Mouse (Mus musculus) liver, postnatal 0 days (tissue): ENCODE data around the gene Cd83. TPM values are rescaled to one million over a fixed set of nuclear protein-coding genes. Genes with fewer than 3 reads are reported as not detected.

ENCODE experiments used
- ATAC-seq: fragments of 200-750 bp; cut with Nextera tagmentation; 2 replicates; pipeline ENCODE4 v1.8.0; 2017; ENCODE audit warnings: mild to moderate bottlenecking, moderate library complexity
- DNase-seq: peaks from one replicate; pipeline ENCODE4 v3.0.0-alpha.2; 2016
- H3K27ac ChIP-seq: fragments of 300-500 bp; sonication (generic); 2 replicates; pipeline ENCODE4 v1.5.1; 2014; ENCODE audit warnings: antibody characterized with exemption, moderate library complexity, mild to moderate bottlenecking, low read depth
- H3K27me3 ChIP-seq: fragments of 300-500 bp; sonication (generic); 2 replicates; pipeline ENCODE4 v1.6.1; 2014; ENCODE audit warnings: low read length, control low read depth, mixed read lengths; ENCODE audit not compliant: insufficient read depth
- H3K36me3 ChIP-seq: fragments of 300-500 bp; sonication (generic); replicated peaks from 2 replicates; pipeline ENCODE4 v1.6.1; 2014; ENCODE audit warnings: mild to moderate bottlenecking, control low read depth, low read length, moderate library complexity, mixed read lengths; ENCODE audit not compliant: insufficient read depth
- H3K4me1 ChIP-seq: fragments of 300-500 bp; sonication (generic); 2 replicates; pipeline ENCODE4 v1.6.1; 2014; ENCODE audit warnings: antibody characterized with exemption, mild to moderate bottlenecking, control low read depth; ENCODE audit not compliant: insufficient read depth
- H3K4me2 ChIP-seq: fragments of 300-500 bp; sonication (generic); 2 replicates; pipeline ENCODE4 v1.6.1; 2014; ENCODE audit warnings: low read depth, mild to moderate bottlenecking, low read length, moderate library complexity, mixed read lengths
- H3K4me3 ChIP-seq: fragments of 300-500 bp; sonication (generic); 2 replicates; pipeline ENCODE4 v1.5.1; 2014; ENCODE audit warnings: low read depth, low read length
- H3K9ac ChIP-seq: fragments of 300-500 bp; sonication (generic); replicated peaks from 2 replicates; pipeline ENCODE4 v1.6.1; 2014; ENCODE audit warnings: mild to moderate bottlenecking, moderate library complexity
- H3K9me3 ChIP-seq: fragments of 300-500 bp; sonication (generic); 2 replicates; pipeline ENCODE4 v1.6.1; 2016; ENCODE audit warnings: mild to moderate bottlenecking, control low read depth, low read length, mixed read lengths
- CTCF ChIP-seq: sonication (generic); IDR thresholded peaks from 2 replicates; pipeline ENCODE4 v1.5.1; 2016; ENCODE audit warnings: antibody characterized with exemption, low read depth
- EP300 ChIP-seq: IDR thresholded peaks from 2 replicates; pipeline ENCODE4 v1.6.1; 2016; ENCODE audit warnings: antibody characterized with exemption, low read depth, mild to moderate bottlenecking
- WGBS: fragments of 180-500 bp; shearing (Covaris S2); extraction: QIAGEN DNeasy Blood & Tissue Kit; methylation state at CpG from one replicate; pipeline ENCODE4 v1.1.7; 2014; ENCODE audit not compliant: insufficient replicate concordance; 5-methylcytosine and 5-hydroxymethylcytosine counted together
- polyA plus RNA-seq: library from polyadenylated mRNA; unstranded; fragments of >200 nt; fragmentation: Nextera tagmentation; extraction: Ambion mirVana; gene quantifications from 2 replicates; pipeline ENCODE4 v1.2.1, GENCODE M21; 2015

Cd83 gene
- polyA plus RNA-seq, result 1.9 and 2.0 TPM in 2 replicates

DNA sequence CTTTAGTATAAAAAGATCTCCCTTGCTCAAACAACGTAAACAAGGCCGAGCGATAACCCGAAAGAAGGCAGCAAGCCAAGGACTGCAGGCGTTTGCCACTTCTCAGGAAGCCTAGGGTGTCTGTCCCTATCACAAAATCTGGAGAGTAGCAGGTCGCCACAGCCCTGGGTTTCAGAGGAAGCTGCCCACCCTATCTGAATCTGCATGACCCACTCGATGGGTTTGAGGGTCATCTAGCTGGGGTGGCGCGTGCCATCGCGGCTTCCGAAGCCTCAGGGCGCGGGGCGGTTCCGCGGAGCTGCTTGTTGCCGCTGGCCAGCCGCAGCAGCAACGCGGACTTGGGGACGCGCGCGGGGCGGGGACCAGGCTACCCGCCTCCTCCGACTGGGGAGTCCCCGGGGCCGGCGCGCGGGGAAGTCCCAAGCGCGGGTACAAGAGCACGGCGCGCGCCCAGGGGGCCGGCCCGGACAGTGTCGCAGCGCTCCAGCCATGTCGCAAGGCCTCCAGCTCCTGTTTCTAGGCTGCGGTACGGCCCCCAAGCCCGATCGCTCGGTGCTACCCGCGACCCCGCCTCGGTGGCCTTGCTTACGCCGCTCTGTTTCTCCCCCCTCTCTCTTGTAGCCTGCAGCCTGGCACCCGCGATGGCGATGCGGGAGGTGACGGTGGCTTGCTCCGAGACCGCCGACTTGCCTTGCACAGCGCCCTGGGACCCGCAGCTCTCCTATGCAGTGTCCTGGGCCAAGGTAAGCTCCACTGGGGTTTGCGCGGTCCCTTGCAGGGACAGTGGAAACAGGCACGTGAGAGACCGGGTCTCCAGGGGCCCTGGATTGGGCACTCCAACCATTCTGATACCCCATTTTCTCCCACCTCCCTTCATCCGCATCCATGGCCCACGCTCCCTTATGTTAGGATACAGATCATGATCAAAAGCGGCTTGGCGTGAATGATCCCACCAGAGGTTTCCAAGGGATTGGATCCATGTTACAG, at the start of gene Cd83:
TSS of gene Cd83 (plus strand) at position 51 of the 987 bp plus-strand sequence.
- Histone ChIP-seq H3K4me1 (peaks cover 14% of the 10 kb centered on the region), H3K27ac (no peak within 1 kb of the TSS), H3K36me3 (no peaks in the 10 kb centered on the region), H3K27me3 (peaks cover 23% of the 10 kb centered on the region), H3K9me3 (no peaks in the 10 kb centered on the region), H3K4me3 (peak within 1 kb of the TSS; percentile 42), H3K9ac (peak within 1 kb of the TSS; percentile 59), H3K4me2 (peak within 1 kb of the TSS; percentile 83)
- 6% methylated on average over 73 of the region's 73 CpGs for WGBS
- DNase-seq (peak; percentile 75), ATAC-seq (peak; percentile 79)
- TF ChIP-seq EP300 (no peak), CTCF (no peak)

- peaks cover 3% of the 10 kb centered on the region; the same call in 1 of the 2 replicates for H3K27me3 ChIP-seq
- TF ChIP-seq CTCF (peak; percentile 90), EP300 (no peak)
- no peak overlapping the region for H3K4me3 ChIP-seq
- no peak overlapping the region for H3K9ac ChIP-seq
- ATAC-seq (0 out of 2 replicates have a peak, but pooled peaks have one; percentile 29), DNase-seq (peak; percentile 73)
- H3K4me2 ChIP-seq, result no peak overlapping the region
- no peaks in the 10 kb centered on the region for H3K4me1 ChIP-seq
- no peaks in the 10 kb centered on the region for H3K9me3 ChIP-seq
- H3K36me3 ChIP-seq, result no peaks in the 10 kb centered on the region
- H3K27ac ChIP-seq, result no peak overlapping the region
- WGBS, result 34% methylated on average over 15 of the region's 15 CpGs
Measured at GRCm38 (mm10) chr13:43739598-43740275, 44.8 kb upstream of the Cd83 start.

- no peak for TF ChIP-seq EP300
- TF ChIP-seq CTCF, result no peak
- H3K27ac ChIP-seq, result no peak overlapping the region
- no peaks in the 10 kb centered on the region for H3K9me3 ChIP-seq
- no peaks in the 10 kb centered on the region for H3K4me1 ChIP-seq
- H3K27me3 ChIP-seq, result peaks cover 3% of the 10 kb centered on the region; the same call in 1 of the 2 replicates
- no peak overlapping the region for H3K9ac ChIP-seq
- no peak for DNase-seq
- no peak overlapping the region for H3K4me2 ChIP-seq
- H3K4me3 ChIP-seq, result no peak overlapping the region
- H3K36me3 ChIP-seq, result no peaks in the 10 kb centered on the region
- ATAC-seq, result no peak
- 83% methylated on average over 7 of the region's 7 CpGs for WGBS
Measured at GRCm38 (mm10) chr13:43740276-43740608, 44.3 kb upstream of the Cd83 start.

GRCm38 (mm10) chr13:43742677-43743076, 41.9 kb upstream of the Cd83 start:
- no peaks in the 10 kb centered on the region for H3K9me3 ChIP-seq
- H3K9ac ChIP-seq, result no peak overlapping the region
- 52% methylated on average over 3 of the region's 3 CpGs for WGBS
- DNase-seq, result no peak
- H3K36me3 ChIP-seq, result no peaks in the 10 kb centered on the region
- peaks cover 3% of the 10 kb centered on the region; the same call in 1 of the 2 replicates for H3K27me3 ChIP-seq
- no peak overlapping the region for H3K4me3 ChIP-seq
- TF ChIP-seq CTCF (peak; percentile 24), EP300 (no peak)
- ATAC-seq, result no peak
- no peaks in the 10 kb centered on the region for H3K4me1 ChIP-seq
- H3K27ac ChIP-seq, result no peak overlapping the region
- no peak overlapping the region for H3K4me2 ChIP-seq

DNA sequence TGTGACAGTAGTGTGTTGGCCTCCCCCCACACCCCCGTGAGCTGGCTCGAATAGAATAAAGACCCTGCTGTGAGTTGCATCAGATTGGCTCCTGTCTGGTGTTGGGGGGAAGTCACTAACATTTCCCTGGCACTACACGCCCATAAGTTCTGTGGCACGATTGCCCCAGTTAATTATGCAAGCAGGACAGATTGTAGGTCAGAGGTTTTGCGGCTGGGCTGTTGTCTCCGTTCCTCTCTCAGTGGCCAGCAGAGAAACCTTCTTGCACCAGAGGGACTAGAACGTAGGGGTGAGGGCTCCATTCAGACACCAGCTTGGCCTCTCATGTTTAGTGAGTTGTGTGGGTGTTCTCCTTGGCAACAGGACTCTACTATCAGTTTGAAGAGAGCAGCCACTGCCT, 40.3 kb upstream of the Cd83 start:
- ATAC-seq (no peak), DNase-seq (no peak)
- no peak overlapping the region for H3K27ac ChIP-seq
- WGBS, result 73% methylated on average over 7 of the region's 7 CpGs
- no peak overlapping the region for H3K4me2 ChIP-seq
- no peaks in the 10 kb centered on the region for H3K4me1 ChIP-seq
- H3K4me3 ChIP-seq, result no peak overlapping the region
- 0 out of 2 replicates have a peak, but pooled peaks cover 3% of the 10 kb centered on the region for H3K27me3 ChIP-seq
- no peaks in the 10 kb centered on the region for H3K36me3 ChIP-seq
- no peak overlapping the region for H3K9ac ChIP-seq
- TF ChIP-seq EP300 (no peak), CTCF (no peak)
- no peaks in the 10 kb centered on the region for H3K9me3 ChIP-seq

GRCm38 (mm10) chr13:43750301-43750700, 34.3 kb upstream of the Cd83 start:
- ATAC-seq (no peak), DNase-seq (no peak)
- H3K4me1 ChIP-seq, result no peaks in the 10 kb centered on the region
- no peaks in the 10 kb centered on the region for H3K9me3 ChIP-seq
- H3K27me3 ChIP-seq, result no peaks in the 10 kb centered on the region
- H3K36me3 ChIP-seq, result no peaks in the 10 kb centered on the region
- TF ChIP-seq CTCF (peak; percentile 48), EP300 (no peak)
- WGBS, result 38% methylated on average over 3 of the region's 3 CpGs
- no peak overlapping the region for H3K9ac ChIP-seq
- H3K4me3 ChIP-seq, result no peak overlapping the region
- H3K4me2 ChIP-seq, result no peak overlapping the region
- H3K27ac ChIP-seq, result no peak overlapping the region
